Mouse (Mus musculus): ENCODE measurements around the gene Npb. TPM values are rescaled to one million over a fixed set of nuclear protein-coding genes. Genes with fewer than 3 reads are reported as not detected.
A peak's percentile ranks its signal among the peaks of the same experiment; 100 is the strongest.

Npb gene
- total and polyA plus RNA-seq, 2 experiments from 2014 or later: 0.78 to 1.8 TPM

- H3K4me3 ChIP-seq (ENCODE audit: low read length): no peak overlapping the region
- H3K4me2 ChIP-seq (ENCODE audit: low read depth, low read length): no peak overlapping the region
- no peaks in the 10 kb centered on the region for H3K9me3 ChIP-seq (ENCODE audit: low read length)
- no peak overlapping the region for H3K9ac ChIP-seq (replicated peaks; ENCODE audit: low read length)
- DNase-seq (ENCODE audit: low spot score): no peak
- no peak for TF ChIP-seq CTCF (IDR thresholded peaks at IDR 0.05; ENCODE audit: low read depth)
- H3K4me1 ChIP-seq (ENCODE audit: insufficient read depth, low read length): peaks cover 22% of the 10 kb centered on the region
- no peak for ATAC-seq
- H3K27me3 ChIP-seq (ENCODE audit: insufficient read depth, low read length): no peaks in the 10 kb centered on the region
- H3K36me3 ChIP-seq (ENCODE audit: insufficient read depth, low read length): peaks cover 12% of the 10 kb centered on the region; the same call in 1 of the 2 replicates
- no peak overlapping the region for H3K27ac ChIP-seq
- WGBS: 70% methylated on average over 22 of the region's 22 CpGs
Measured at GRCm38 (mm10) chr11:120627468-120628300, 19.4 kb downstream of the Npb start.

- Histone ChIP-seq H3K27me3 (ENCODE audit: insufficient read depth, low read length) (no peaks in the 10 kb centered on the region), H3K9me3 (ENCODE audit: low read length) (no peaks in the 10 kb centered on the region), H3K9ac (replicated peaks; ENCODE audit: low read length) (no peak overlapping the region), H3K4me1 (ENCODE audit: insufficient read depth, low read length) (peaks cover 22% of the 10 kb centered on the region), H3K4me2 (ENCODE audit: low read depth, low read length) (no peak overlapping the region), H3K4me3 (ENCODE audit: low read length) (no peak overlapping the region), H3K36me3 (ENCODE audit: insufficient read depth, low read length) (0 out of 2 replicates have a peak, but pooled peaks cover 5% of the 10 kb centered on the region), H3K27ac (no peak overlapping the region)
- WGBS: 94% methylated on average over 23 of the region's 23 CpGs
- no peak for DNase-seq (ENCODE audit: low spot score)
- TF ChIP-seq CTCF (IDR thresholded peaks at IDR 0.05; ENCODE audit: low read depth): no peak
- no peak for ATAC-seq
Measured at GRCm38 (mm10) chr11:120628601-120629340, 20.5 kb downstream of the Npb start.

GRCm38 (mm10) chr11:120629341-120629730 is 21.1 kb downstream of the Npb start:
- Histone ChIP-seq H3K4me1 (ENCODE audit: insufficient read depth, low read length) (peaks cover 22% of the 10 kb centered on the region), H3K4me2 (ENCODE audit: low read depth, low read length) (0 out of 2 replicates have a peak overlapping the region, but pooled peaks have one; percentile 25), H3K9ac (replicated peaks; ENCODE audit: low read length) (no peak overlapping the region), H3K27ac (peak overlapping the region; percentile 41; the same call in 1 of the 2 replicates), H3K27me3 (ENCODE audit: insufficient read depth, low read length) (no peaks in the 10 kb centered on the region), H3K36me3 (ENCODE audit: insufficient read depth, low read length) (0 out of 2 replicates have a peak, but pooled peaks cover 5% of the 10 kb centered on the region), H3K4me3 (ENCODE audit: low read length) (no peak overlapping the region), H3K9me3 (ENCODE audit: low read length) (no peaks in the 10 kb centered on the region)
- DNase-seq (ENCODE audit: low spot score) (no peak), ATAC-seq (no peak)
- no peak for TF ChIP-seq CTCF (IDR thresholded peaks at IDR 0.05; ENCODE audit: low read depth)
- WGBS: 72% methylated on average over 23 of the region's 23 CpGs

GRCm38 (mm10) chr11:120629911-120630310 is 21.6 kb downstream of the Npb start:
- H3K4me2 ChIP-seq (ENCODE audit: low read depth, low read length): 0 out of 2 replicates have a peak overlapping the region, but pooled peaks have one; percentile 25
- peak overlapping the region; percentile 41; the same call in 1 of the 2 replicates for H3K27ac ChIP-seq
- no peaks in the 10 kb centered on the region for H3K27me3 ChIP-seq (ENCODE audit: insufficient read depth, low read length)
- no peak for DNase-seq (ENCODE audit: low spot score)
- peaks cover 22% of the 10 kb centered on the region for H3K4me1 ChIP-seq (ENCODE audit: insufficient read depth, low read length)
- 34% methylated on average over 7 of the region's 7 CpGs for WGBS
- H3K9ac ChIP-seq (replicated peaks; ENCODE audit: low read length): no peak overlapping the region; the same call in 1 of the 2 replicates
- no peak for TF ChIP-seq CTCF (IDR thresholded peaks at IDR 0.05; ENCODE audit: low read depth)
- no peak for ATAC-seq
- 0 out of 2 replicates have a peak, but pooled peaks cover 5% of the 10 kb centered on the region for H3K36me3 ChIP-seq (ENCODE audit: insufficient read depth, low read length)
- H3K4me3 ChIP-seq (ENCODE audit: low read length): no peak overlapping the region
- no peaks in the 10 kb centered on the region for H3K9me3 ChIP-seq (ENCODE audit: low read length)

GRCm38 (mm10) chr11:120630401-120630871 is 22.2 kb downstream of the Npb start:
- H3K9me3 ChIP-seq (ENCODE audit: low read length): no peaks in the 10 kb centered on the region
- no peak for DNase-seq (ENCODE audit: low spot score)
- H3K4me3 ChIP-seq (ENCODE audit: low read length): no peak overlapping the region
- no peak for ATAC-seq
- 35% methylated on average over 5 of the region's 5 CpGs for WGBS
- H3K4me1 ChIP-seq (ENCODE audit: insufficient read depth, low read length): peaks cover 17% of the 10 kb centered on the region
- peak overlapping the region; percentile 41; the same call in 1 of the 2 replicates for H3K27ac ChIP-seq
- H3K36me3 ChIP-seq (ENCODE audit: insufficient read depth, low read length): 0 out of 2 replicates have a peak, but pooled peaks cover 5% of the 10 kb centered on the region
- peak overlapping the region; percentile 25; the same call in 1 of the 2 replicates for H3K4me2 ChIP-seq (ENCODE audit: low read depth, low read length)
- no peak for TF ChIP-seq CTCF (IDR thresholded peaks at IDR 0.05; ENCODE audit: low read depth)
- H3K27me3 ChIP-seq (ENCODE audit: insufficient read depth, low read length): no peaks in the 10 kb centered on the region
- H3K9ac ChIP-seq (replicated peaks; ENCODE audit: low read length): no peak overlapping the region; the same call in 1 of the 2 replicates

- H3K4me3 ChIP-seq (ENCODE audit: low read length): no peak overlapping the region
- peak overlapping the region; percentile 41 for H3K27ac ChIP-seq
- H3K4me1 ChIP-seq (ENCODE audit: insufficient read depth, low read length): peaks cover 17% of the 10 kb centered on the region
- H3K27me3 ChIP-seq (ENCODE audit: insufficient read depth, low read length): no peaks in the 10 kb centered on the region
- 48% methylated on average over 6 of the region's 7 CpGs for WGBS
- DNase-seq (ENCODE audit: low spot score) (no peak), ATAC-seq (no peak)
- peak overlapping the region; percentile 96 for H3K4me2 ChIP-seq (ENCODE audit: low read depth, low read length)
- H3K36me3 ChIP-seq (ENCODE audit: insufficient read depth, low read length): 0 out of 2 replicates have a peak, but pooled peaks cover 5% of the 10 kb centered on the region
- H3K9me3 ChIP-seq (ENCODE audit: low read length): no peaks in the 10 kb centered on the region
- H3K9ac ChIP-seq (replicated peaks; ENCODE audit: low read length): no peak overlapping the region; the same call in 1 of the 2 replicates
- no peak for TF ChIP-seq CTCF (IDR thresholded peaks at IDR 0.05; ENCODE audit: low read depth)
Measured at GRCm38 (mm10) chr11:120630881-120631725, 22.8 kb downstream of the Npb start.

All from hindbrain, postnatal 0 days (tissue).